Mouse (Mus musculus) embryo, embryonic 11.5 days (tissue): ENCODE measurements around the gene Def8.
A peak's percentile ranks its signal among the peaks of the same experiment; 100 is the strongest.

Experiments used
- DNase-seq: peaks from one replicate; pipeline ENCODE4 v3.0.0-alpha.2; 2012; ENCODE audit warnings: low read depth, low spot score

Def8 gene

GRCm38 (mm10) chr8:123423441-123423840 is at the start of gene Def8:
TSS of gene Def8 (plus strand) at chr8:123423527.
- DNase-seq = no peak

GRCm38 (mm10) chr8:123374239-123374578 is 49.1 kb upstream of the Def8 start:
- peak; percentile 89 for DNase-seq

GRCm38 (mm10) chr8:123375701-123376100 is 47.6 kb upstream of the Def8 start:
- DNase-seq = no peak

- no peak for DNase-seq
Measured at GRCm38 (mm10) chr8:123376106-123376505, 47.2 kb upstream of the Def8 start.

- no peak for DNase-seq
Measured at GRCm38 (mm10) chr8:123381711-123382110, 41.6 kb upstream of the Def8 start.

- DNase-seq = no peak
Measured at GRCm38 (mm10) chr8:123382516-123382915, 40.8 kb upstream of the Def8 start.

GRCm38 (mm10) chr8:123384883-123385540 is 38.3 kb upstream of the Def8 start:
- DNase-seq = no peak

GRCm38 (mm10) chr8:123387041-123387440 is 36.3 kb upstream of the Def8 start:
- DNase-seq = no peak

- no peak for DNase-seq
Measured at GRCm38 (mm10) chr8:123387801-123388200, 35.5 kb upstream of the Def8 start.

GRCm38 (mm10) chr8:123389026-123389425 is 34.3 kb upstream of the Def8 start:
- no peak for DNase-seq

GRCm38 (mm10) chr8:123398308-123398707 is 25.0 kb upstream of the Def8 start:
- no peak for DNase-seq

GRCm38 (mm10) chr8:123401936-123402335 is 21.4 kb upstream of the Def8 start:
- no peak for DNase-seq

- no peak for DNase-seq
Measured at GRCm38 (mm10) chr8:123402730-123403326, 20.5 kb upstream of the Def8 start.

GRCm38 (mm10) chr8:123404521-123404920 is 18.8 kb upstream of the Def8 start:
- no peak for DNase-seq

GRCm38 (mm10) chr8:123406786-123407185 is 16.5 kb upstream of the Def8 start, which contains the start of gene Mc1r:
TSS of gene Mc1r (plus strand) at chr8:123407107.
- peak; percentile 48 for DNase-seq

- DNase-seq = no peak
Measured at GRCm38 (mm10) chr8:123407612-123408011, 15.7 kb upstream of the Def8 start.

- no peak for DNase-seq
Measured at GRCm38 (mm10) chr8:123408586-123409544, 14.5 kb upstream of the Def8 start.

GRCm38 (mm10) chr8:123410049-123410587 is 13.2 kb upstream of the Def8 start:
- no peak for DNase-seq

GRCm38 (mm10) chr8:123410788-123411187 is 12.5 kb upstream of the Def8 start:
- no peak for DNase-seq

- DNase-seq = peak; percentile 71
Measured at GRCm38 (mm10) chr8:123411246-123411645, 12.1 kb upstream of the Def8 start, which contains the start of gene Tubb3. TSS of gene Tubb3 (plus strand) at chr8:123411424.

- no peak for DNase-seq
Measured at GRCm38 (mm10) chr8:123411781-123412327, 11.5 kb upstream of the Def8 start.
